Mouse (Mus musculus) MEL (cell line): Measurements from ENCODE around the gene Emc1. TPM values are rescaled to one million over a fixed set of nuclear protein-coding genes. Genes with fewer than 3 reads are reported as not detected.

Source experiments
- DNase-seq: peaks from one replicate; pipeline ENCODE4 v3.0.0; 2011; ENCODE audit warnings: low read depth, low spot score
- H3K27ac ChIP-seq: 2 replicates; pipeline ENCODE4 v1.5.1; 2012; ENCODE audit warnings: low read depth, mild to moderate bottlenecking, control low read depth, low read length, moderate library complexity; ENCODE audit not compliant: control insufficient read depth
- H3K27me3 ChIP-seq, 2 experiments: fragments of 150-350 bp in 1 of 2; sonication (generic) in 1 of 2; 2 replicates each; pipeline ENCODE4 v1.6.1; 2012; ENCODE audit warnings: low read length in 2 of 2, mild to moderate bottlenecking in 2 of 2, improper control_type of control experiment in 1 of 2, moderate library complexity in 1 of 2; ENCODE audit not compliant: insufficient read depth in 2 of 2, control insufficient read depth in 1 of 2
- H3K36me3 ChIP-seq, 2 experiments: 2 replicates each; pipeline ENCODE4 v1.6.1; 2012 to 2014; ENCODE audit warnings: low read length in 2 of 2, improper control_type of control experiment in 1 of 2, inconsistent platforms in 1 of 2, mild to moderate bottlenecking in 1 of 2; ENCODE audit not compliant: insufficient read depth in 2 of 2, control insufficient read depth in 1 of 2
- H3K4me1 ChIP-seq, 2 experiments: fragments of 150-350 bp in 1 of 2; sonication (generic) in 1 of 2; 2 replicates each; pipeline ENCODE4 v1.6.1; 2012; ENCODE audit warnings: low read length in 2 of 2, improper control_type of control experiment in 1 of 2, mild to moderate bottlenecking in 1 of 2; ENCODE audit not compliant: insufficient read depth in 2 of 2, control insufficient read depth in 1 of 2
- H3K4me3 ChIP-seq, 2 experiments: fragments of 150-350 bp in 1 of 2; sonication (generic) in 1 of 2; 2 replicates each; pipeline ENCODE4 v1.5.1; 2012; ENCODE audit warnings: low read depth in 2 of 2, low read length in 2 of 2, mild to moderate bottlenecking in 2 of 2, moderate library complexity in 2 of 2, control low read depth in 1 of 2, improper control_type of control experiment in 1 of 2; ENCODE audit not compliant: control insufficient read depth in 1 of 2, insufficient read depth in 1 of 2
- H3K79me2 ChIP-seq: 2 replicates; pipeline ENCODE4 v1.6.1; 2012; ENCODE audit warnings: mild to moderate bottlenecking, low read length, moderate library complexity; ENCODE audit not compliant: control insufficient read depth, poor library complexity, insufficient read depth
- H3K9ac ChIP-seq: 2 replicates; pipeline ENCODE4 v1.6.1; 2012; ENCODE audit warnings: low read depth, mild to moderate bottlenecking, control low read depth, low read length, moderate library complexity; ENCODE audit not compliant: control insufficient read depth, poor library complexity, severe bottlenecking
- H3K9me3 ChIP-seq: fragments of 150-350 bp; sonication (generic); replicated peaks from 2 replicates; pipeline ENCODE4 v1.6.1; 2012; ENCODE audit warnings: mild to moderate bottlenecking, low read length, improper control_type of control experiment, moderate library complexity; ENCODE audit not compliant: insufficient read depth
- BHLHE40 ChIP-seq: IDR thresholded peaks from 2 replicates; pipeline ENCODE4 v1.6.1; 2012; ENCODE audit warnings: low read depth, mild to moderate bottlenecking, inconsistent platforms, low read length, improper control_type of control experiment, borderline replicate concordance
- CHD1 ChIP-seq: IDR thresholded peaks from 2 replicates; pipeline ENCODE4 v1.6.1; 2012; ENCODE audit warnings: low read depth, mild to moderate bottlenecking, inconsistent platforms, low read length, improper control_type of control experiment
- CTCF ChIP-seq, 3 experiments: IDR thresholded peaks in 2 of 3; conservative IDR thresholded peaks in 1 of 3; 2 replicates each; pipeline ENCODE4 v1.5.1; 2011 to 2012; ENCODE audit warnings: low read length in 3 of 3, low read depth in 2 of 3, mild to moderate bottlenecking in 2 of 3, improper control_type of control experiment in 1 of 3, inconsistent platforms in 1 of 3, mixed read lengths in 1 of 3, moderate library complexity in 1 of 3; ENCODE audit not compliant: control insufficient read depth in 1 of 3, insufficient read depth in 1 of 3, poor library complexity in 1 of 3, severe bottlenecking in 1 of 3
- E2F4 ChIP-seq: IDR thresholded peaks from 2 replicates; pipeline ENCODE4 v1.6.1; 2011; ENCODE audit warnings: low read depth, low read length, improper control_type of control experiment, borderline replicate concordance
- ELF1 ChIP-seq: IDR thresholded peaks from 2 replicates; pipeline ENCODE4 v1.6.1; 2014; ENCODE audit warnings: low read depth, mild to moderate bottlenecking, inconsistent platforms, low read length, improper control_type of control experiment, moderate library complexity
- EP300 ChIP-seq, 2 experiments: IDR thresholded peaks; 2 replicates each; pipeline ENCODE4 v1.6.1; 2011; ENCODE audit warnings: improper control_type of control experiment in 2 of 2, low read length in 2 of 2, low read depth in 1 of 2, mild to moderate bottlenecking in 1 of 2
- ETS1 ChIP-seq: IDR thresholded peaks from 2 replicates; pipeline ENCODE4 v1.6.1; 2012; ENCODE audit warnings: low read depth, mild to moderate bottlenecking, inconsistent platforms, low read length, improper control_type of control experiment, moderate library complexity
- GABPA ChIP-seq: IDR thresholded peaks from 2 replicates; pipeline ENCODE4 v1.6.1; 2012; ENCODE audit warnings: low read depth, mild to moderate bottlenecking, inconsistent platforms, low read length, improper control_type of control experiment, moderate library complexity
- GATA1 ChIP-seq: IDR thresholded peaks from 2 replicates; pipeline ENCODE4 v1.6.1; 2011; ENCODE audit warnings: low read depth, low read length, improper control_type of control experiment
- HCFC1 ChIP-seq: IDR thresholded peaks from 2 replicates; pipeline ENCODE4 v1.6.1; 2012; ENCODE audit warnings: low read depth, mild to moderate bottlenecking, inconsistent platforms, low read length, improper control_type of control experiment, moderate library complexity
- JUND ChIP-seq: IDR thresholded peaks from 2 replicates; pipeline ENCODE4 v1.6.1; 2011; ENCODE audit warnings: low read depth, mild to moderate bottlenecking, improper control_type of control experiment, low read length
- KAT2A ChIP-seq: conservative IDR thresholded peaks from 2 replicates; pipeline ENCODE4 v1.6.1; 2012; ENCODE audit warnings: low read depth, low read length, improper control_type of control experiment, inconsistent platforms
- MAFK ChIP-seq: IDR thresholded peaks from 2 replicates; pipeline ENCODE4 v1.6.1; 2011; ENCODE audit warnings: low read depth, mild to moderate bottlenecking, low read length, improper control_type of control experiment, borderline replicate concordance
- MAX ChIP-seq: IDR thresholded peaks from 2 replicates; pipeline ENCODE4 v1.6.1; 2011; ENCODE audit warnings: low read length, improper control_type of control experiment
- MAZ ChIP-seq: IDR thresholded peaks from 2 replicates; pipeline ENCODE4 v1.6.1; 2012; ENCODE audit warnings: low read depth, mild to moderate bottlenecking, inconsistent platforms, low read length, improper control_type of control experiment
- MEF2A ChIP-seq: IDR thresholded peaks from 2 replicates; pipeline ENCODE4 v1.6.1; 2014; ENCODE audit warnings: low read depth, mild to moderate bottlenecking, inconsistent platforms, low read length, improper control_type of control experiment; ENCODE audit not compliant: poor library complexity, insufficient replicate concordance, severe bottlenecking; ENCODE audit errors: extremely low read depth
- MXI1 ChIP-seq: IDR thresholded peaks from 2 replicates; pipeline ENCODE4 v1.6.1; 2011; ENCODE audit warnings: mild to moderate bottlenecking, low read depth, low read length, improper control_type of control experiment
- MYB ChIP-seq: IDR thresholded peaks from 2 replicates; pipeline ENCODE4 v1.6.1; 2011; ENCODE audit warnings: mild to moderate bottlenecking, low read depth, low read length, improper control_type of control experiment
- MYC ChIP-seq: IDR thresholded peaks from 2 replicates; pipeline ENCODE4 v1.6.1; 2011; ENCODE audit warnings: low read depth, mild to moderate bottlenecking, low read length, improper control_type of control experiment, moderate library complexity
- NELFE ChIP-seq: IDR thresholded peaks from 2 replicates; pipeline ENCODE4 v1.6.1; 2011; ENCODE audit warnings: low read depth, low read length, improper control_type of control experiment
- NRF1 ChIP-seq: IDR thresholded peaks from 2 replicates; pipeline ENCODE4 v1.6.1; 2014; ENCODE audit warnings: low read depth, mild to moderate bottlenecking, inconsistent platforms, low read length, improper control_type of control experiment, moderate library complexity; ENCODE audit not compliant: poor library complexity, insufficient read depth, severe bottlenecking
- POLR2A ChIP-seq, 2 experiments: IDR thresholded peaks; 2 replicates each; pipeline ENCODE4 v1.6.1; 2011 to 2012; ENCODE audit warnings: low read length in 2 of 2, mild to moderate bottlenecking in 2 of 2, control low read depth in 1 of 2, improper control_type of control experiment in 1 of 2, low read depth in 1 of 2, moderate library complexity in 1 of 2; ENCODE audit not compliant: control insufficient read depth in 1 of 2, insufficient read depth in 1 of 2, poor library complexity in 1 of 2
- POLR2AphosphoS2 ChIP-seq: IDR thresholded peaks from 2 replicates; pipeline ENCODE4 v1.6.1; 2011; ENCODE audit warnings: low read length, improper control_type of control experiment
- POLR2AphosphoS5 ChIP-seq: IDR thresholded peaks from 2 replicates; pipeline ENCODE4 v1.6.1; 2012; ENCODE audit warnings: low read depth, borderline replicate concordance, mild to moderate bottlenecking, inconsistent platforms, low read length, moderate library complexity, mixed read lengths
- RCOR1 ChIP-seq: IDR thresholded peaks from 2 replicates; pipeline ENCODE4 v1.6.1; 2012; ENCODE audit warnings: low read depth, mild to moderate bottlenecking, inconsistent platforms, low read length, improper control_type of control experiment
- SIN3A ChIP-seq: IDR thresholded peaks from 2 replicates; pipeline ENCODE4 v1.6.1; 2012; ENCODE audit warnings: low read length, improper control_type of control experiment, inconsistent platforms
- SMC3 ChIP-seq: IDR thresholded peaks from 2 replicates; pipeline ENCODE4 v1.6.1; 2011; ENCODE audit warnings: low read depth, low read length, improper control_type of control experiment
- TAL1 ChIP-seq: IDR thresholded peaks from 2 replicates; pipeline ENCODE4 v1.6.1; 2012; ENCODE audit warnings: mild to moderate bottlenecking, inconsistent platforms, low read length, moderate library complexity, mixed read lengths
- TBP ChIP-seq: IDR thresholded peaks from 2 replicates; pipeline ENCODE4 v1.8.0; 2011; ENCODE audit warnings: low read depth, low read length, improper control_type of control experiment
- TCF12 ChIP-seq: IDR thresholded peaks from 2 replicates; pipeline ENCODE4 v1.6.1; 2014; ENCODE audit warnings: low read depth, mild to moderate bottlenecking, inconsistent platforms, low read length, improper control_type of control experiment, moderate library complexity
- UBTF ChIP-seq: IDR thresholded peaks from 2 replicates; pipeline ENCODE4 v1.6.1; 2012; ENCODE audit warnings: low read depth, mild to moderate bottlenecking, inconsistent platforms, low read length, improper control_type of control experiment, moderate library complexity, borderline replicate concordance; ENCODE audit not compliant: insufficient read depth
- USF1 ChIP-seq: IDR thresholded peaks from 2 replicates; pipeline ENCODE4 v1.6.1; 2014; ENCODE audit warnings: low read depth, mild to moderate bottlenecking, inconsistent platforms, low read length, improper control_type of control experiment, moderate library complexity
- USF2 ChIP-seq, 2 experiments: IDR thresholded peaks; 2 replicates each; pipeline ENCODE4 v1.6.1; 2011 to 2012; ENCODE audit warnings: improper control_type of control experiment in 2 of 2, low read length in 2 of 2, borderline replicate concordance in 1 of 2, inconsistent platforms in 1 of 2, low read depth in 1 of 2, mild to moderate bottlenecking in 1 of 2; ENCODE audit not compliant: insufficient read depth in 1 of 2
- ZC3H11A ChIP-seq: IDR thresholded peaks from 2 replicates; pipeline ENCODE4 v1.6.1; 2012; ENCODE audit warnings: low read depth, mild to moderate bottlenecking, inconsistent platforms, low read length, improper control_type of control experiment
- ZMIZ1 ChIP-seq: IDR thresholded peaks from 2 replicates; pipeline ENCODE4 v1.6.1; 2012; ENCODE audit warnings: low read depth, mild to moderate bottlenecking, inconsistent platforms, low read length, improper control_type of control experiment, moderate library complexity
- ZNF384 ChIP-seq: IDR thresholded peaks from 2 replicates; pipeline ENCODE4 v1.6.1; 2012; ENCODE audit warnings: low read depth, mild to moderate bottlenecking, inconsistent platforms, low read length, improper control_type of control experiment
- polyA plus RNA-seq, 2 experiments: library from polyadenylated mRNA; stranded (reverse) in 1 of 2; unstranded in 1 of 2; fragments of >175 nt in 1 of 2; fragments of >200 nt in 1 of 2; gene quantifications; 2 replicates each; pipeline versions ENCODE4 v1.2.1 to v1.2.4; 2012; ENCODE audit warnings: low replicate concordance in 2 of 2, low read depth in 1 of 2; ENCODE audit not compliant: insufficient read length in 2 of 2, insufficient read depth in 1 of 2, missing spikeins in 1 of 2
- total RNA-seq: library from RNA; depleted of rRNA; stranded (reverse); fragments of 300-350 nt; gene quantifications from 2 replicates; pipeline ENCODE4 v1.2.3, GENCODE M21; 2012

Gene Emc1
- total and polyA plus RNA-seq, 3 experiments = 17.3 to 50.4 TPM; not detected in 1

GRCm38 (mm10) chr4:139335507-139335906, 16.9 kb upstream of the Emc1 start:
- Histone ChIP-seq H3K9me3 (no peaks in the 10 kb centered on the region), H3K9ac (peak overlapping the region; percentile 60), H3K27ac (peak overlapping the region; percentile 98), H3K36me3 (peaks cover 0 to 7% of the 10 kb centered on the region in 2 experiments; a peak in 2 of 4 replicates), H3K4me3 (no peak overlapping the region), H3K27me3 (no peaks in the 10 kb centered on the region), H3K4me1 (peaks cover 0 to 12% of the 10 kb centered on the region in 2 experiments; a peak in 1 of 4 replicates), H3K79me2 (no peaks in the 10 kb centered on the region)
- TF ChIP-seq TAL1 (peak; percentile 92), HCFC1 (peak; percentile 61), TBP (peak; percentile 47; the same call in 1 of the 2 replicates), ELF1 (peak; percentile 79), MXI1 (peak; percentile 90), ZNF384 (no peak; the same call in 1 of the 2 replicates), CHD1 (no peak), RCOR1 (peak; percentile 88), TCF12 (peak; percentile 94), NRF1 (no peak), USF2 (IDR thresholded peaks at IDR 0.05; ENCODE audit: borderline replicate concordance in 1 of 2, insufficient read depth in 1 of 2, low read depth in 1 of 2, low read length in 2 of 2) (no peak), POLR2A (IDR thresholded peaks at IDR 0.05; ENCODE audit: control insufficient read depth in 1 of 2, insufficient read depth in 1 of 2, low read depth in 1 of 2, low read length in 2 of 2, poor library complexity in 1 of 2) (peak in 1 of 2 experiments; percentile 44; a peak in 1 of 4 replicates), GATA1 (peak; percentile 95), E2F4 (no peak), MAX (peak; percentile 94), MEF2A (no peak), MAFK (no peak), NELFE (no peak), MAZ (peak; percentile 72; the same call in 1 of the 2 replicates), POLR2AphosphoS5 (no peak), USF1 (peak; percentile 84), JUND (no peak), EP300 (IDR thresholded peaks at IDR 0.05; ENCODE audit: low read depth in 1 of 2, low read length in 2 of 2) (peak; percentile 95 to 96), BHLHE40 (peak; percentile 95), MYB (peak; percentile 60; the same call in 1 of the 2 replicates), ZMIZ1 (no peak), POLR2AphosphoS2 (peak; percentile 30; the same call in 1 of the 2 replicates), CTCF (IDR thresholded peaks at IDR 0.05 in 2 of 3, conservative IDR thresholded peaks at IDR 0.05 in 1 of 3; ENCODE audit: control insufficient read depth in 1 of 3, insufficient read depth in 1 of 3, low read depth in 2 of 3, low read length in 3 of 3, poor library complexity in 1 of 3, severe bottlenecking in 1 of 3) (no peak), SIN3A (peak; percentile 91), SMC3 (no peak), ETS1 (peak; percentile 90), UBTF (no peak), ZC3H11A (no peak), GABPA (no peak), MYC (peak; percentile 91), KAT2A (no peak)
- peak; percentile 97 for DNase-seq
